Mouse (Mus musculus) megakaryocyte-erythroid progenitor cell, adult 5-6 weeks (primary cell): Measurements from ENCODE around the gene Gm5475. TPM values are rescaled to one million over a fixed set of nuclear protein-coding genes. Genes with fewer than 3 reads are reported as not detected.

ENCODE experiments used
- ATAC-seq: replicated peaks from 2 replicates; pipeline ENCODE4 v1.8.0; 2016; ENCODE audit warnings: mild to moderate bottlenecking, inconsistent platforms; ENCODE audit not compliant: severe bottlenecking, poor library complexity, low FRiP score, low TSS enrichment
- total RNA-seq, 2 experiments: library from RNA; stranded (forward) in 1 of 2; stranded (reverse) in 1 of 2; fragments of 200-1000, 215-1000 nt in 1 of 2; fragments of >200 nt in 1 of 2; fragmentation: Nextera tagmentation in 1 of 2; gene quantifications; 2 replicates each; pipeline ENCODE4 v1.2.3; 2014 to 2017

Gene Gm5475
- total RNA-seq, 2 experiments from 2014 or later: not detected

DNA sequence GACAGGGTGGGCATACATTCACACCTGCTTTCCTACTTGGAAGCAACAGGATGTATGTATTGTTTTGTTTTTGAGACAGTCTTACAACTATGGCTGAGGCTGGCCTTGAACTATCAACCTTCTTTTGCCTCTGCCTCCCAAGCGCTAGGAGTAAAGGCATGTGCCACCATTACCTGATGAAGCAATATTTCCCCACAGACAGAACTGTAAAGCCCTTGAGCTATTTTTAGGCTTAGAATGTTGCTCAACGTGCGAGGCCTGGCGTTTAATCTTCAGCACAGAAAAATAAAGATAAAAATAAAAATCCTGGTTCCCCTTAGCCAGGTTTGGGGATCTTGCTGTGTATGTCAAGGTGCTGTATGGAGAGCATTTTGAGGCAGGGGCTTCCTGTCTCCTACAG is 14.2 kb downstream of the Gm5475 start:
- no peak for ATAC-seq

DNA sequence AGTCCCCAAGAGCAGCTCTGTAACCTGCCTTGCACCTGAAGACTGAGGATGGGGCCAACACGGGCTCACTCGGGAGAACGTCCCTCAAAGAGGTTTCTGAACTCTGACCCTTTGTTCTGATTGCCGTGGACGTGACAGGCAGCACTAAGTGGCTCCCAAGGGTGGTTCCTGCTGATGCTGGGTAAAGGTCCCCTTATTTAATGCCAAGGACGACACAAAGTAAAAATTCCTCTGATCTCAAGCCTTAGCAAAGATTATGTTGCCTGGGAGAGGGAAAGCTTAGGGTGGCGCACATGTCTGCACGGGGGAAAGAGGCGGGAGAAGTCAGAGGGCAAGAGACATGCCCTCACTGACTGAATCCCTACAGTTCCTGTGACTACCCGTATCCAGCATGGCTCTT is 14.6 kb downstream of the Gm5475 start:
- no peak for ATAC-seq

DNA sequence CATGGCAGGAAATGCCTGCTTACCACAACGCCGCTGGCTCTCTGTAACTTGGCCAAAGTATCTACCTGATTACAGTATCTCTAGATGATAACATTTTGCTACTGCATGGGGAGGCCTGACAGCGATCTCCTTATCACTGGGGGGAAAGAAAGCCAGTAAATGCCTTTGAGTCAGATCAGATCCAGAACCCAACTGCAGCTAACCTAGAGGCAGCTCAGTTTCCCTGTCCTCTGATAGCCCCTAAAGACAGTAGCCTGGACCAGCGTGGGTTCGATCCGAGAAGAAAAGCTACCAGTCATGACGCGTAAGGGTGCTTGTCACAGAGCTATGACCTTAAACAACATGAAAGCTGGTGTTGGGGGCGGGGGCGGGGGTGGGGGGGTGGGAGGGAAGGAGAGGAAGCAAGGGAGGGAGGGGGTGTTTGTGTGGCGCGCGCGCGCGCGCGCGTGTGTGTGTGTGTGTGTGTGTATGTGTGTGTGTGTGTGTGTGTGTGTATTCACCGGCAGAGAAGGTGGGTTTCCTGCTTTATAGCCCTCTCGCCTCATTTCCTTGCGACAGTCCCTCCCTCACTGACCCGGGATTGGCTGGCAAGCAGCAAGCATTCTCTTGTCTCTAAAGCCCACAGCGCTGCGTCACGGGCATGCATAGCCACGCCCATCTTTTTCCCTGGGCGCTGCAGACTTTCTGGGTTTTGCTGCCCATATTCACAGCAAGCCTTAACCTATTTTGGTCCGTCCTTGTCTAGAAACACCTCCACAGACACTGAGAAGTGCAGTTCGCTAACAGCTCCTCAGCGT is 21.4 kb downstream of the Gm5475 start:
- ATAC-seq: peak; percentile 97

DNA sequence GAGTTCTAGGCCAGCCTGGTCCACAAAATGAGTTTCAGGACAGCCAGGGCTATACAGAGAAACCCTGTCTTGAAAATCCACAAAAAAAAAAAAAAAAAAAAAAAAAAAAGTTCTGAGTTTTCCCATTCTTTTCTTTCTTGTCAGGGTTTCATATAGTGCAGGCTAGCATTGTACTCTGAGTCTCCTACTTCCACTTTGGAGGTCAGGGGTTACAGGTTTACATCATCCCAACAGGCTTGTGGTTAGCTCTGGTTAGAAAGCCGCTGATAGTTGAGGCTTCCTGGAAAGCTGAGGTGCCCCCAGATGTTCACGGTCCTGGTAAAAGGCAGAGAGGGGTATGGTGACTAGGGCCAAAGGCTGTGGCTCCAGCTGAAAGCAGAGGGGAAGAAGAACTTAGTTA is 24.9 kb downstream of the Gm5475 start:
- no peak for ATAC-seq

DNA sequence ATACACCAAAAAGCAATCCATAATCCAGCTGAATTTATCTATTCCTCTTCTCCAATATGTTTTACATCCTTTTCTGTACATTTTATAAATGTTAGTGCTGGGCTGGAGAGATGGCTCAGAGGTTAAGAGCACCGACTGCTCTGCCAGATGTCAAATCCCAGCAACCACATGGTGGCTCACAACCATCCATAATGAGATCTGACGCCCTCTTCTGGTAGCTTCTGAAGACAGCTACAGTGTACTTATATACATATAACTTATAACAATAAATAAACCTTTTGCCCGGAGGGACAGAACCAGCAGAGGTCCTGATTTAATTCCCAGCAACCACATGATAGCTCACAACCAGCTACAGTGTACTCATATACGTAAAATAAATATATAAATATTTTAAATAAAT is 26.6 kb downstream of the Gm5475 start:
- no peak for ATAC-seq

DNA sequence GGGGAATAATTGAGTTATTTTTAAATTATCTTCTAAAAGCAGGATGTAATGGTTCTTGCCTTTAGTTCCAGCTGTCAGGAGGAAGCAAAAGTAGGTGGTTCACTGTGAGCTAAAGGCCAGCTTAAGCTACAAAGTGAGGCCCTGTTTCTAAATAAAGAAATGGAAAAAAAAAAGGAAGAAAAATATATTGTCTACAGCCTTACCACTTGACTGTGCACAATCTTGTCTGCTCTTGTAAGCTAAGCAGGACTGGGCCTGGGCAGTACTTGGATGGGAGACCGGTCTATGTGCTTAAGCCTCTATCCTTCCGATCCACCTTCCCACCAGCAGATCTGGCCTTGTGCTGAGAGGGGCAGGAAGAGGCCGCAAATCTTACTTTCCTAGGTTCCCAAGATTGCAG is 27.5 kb downstream of the Gm5475 start:
- ATAC-seq: no peak

DNA sequence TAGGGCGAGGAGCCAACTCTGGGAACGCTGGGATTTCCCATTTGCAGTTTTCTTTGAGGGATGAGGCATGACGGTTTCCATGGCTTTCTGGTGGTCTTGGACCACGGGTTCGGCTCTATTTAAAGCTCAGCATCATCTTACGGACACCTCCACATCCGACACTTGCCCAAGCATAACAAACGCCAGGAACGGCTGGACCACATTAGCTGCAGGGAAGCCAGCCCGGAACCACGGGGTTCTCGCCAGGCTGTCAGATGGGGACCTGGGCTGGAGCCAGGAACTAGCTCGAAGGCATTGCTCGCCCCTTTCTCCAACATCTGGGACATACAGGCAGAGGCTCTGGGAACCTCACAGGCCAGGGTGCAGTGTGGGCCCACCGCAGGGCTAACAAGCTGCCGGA is 29.3 kb downstream of the Gm5475 start:
- ATAC-seq: no peak

DNA sequence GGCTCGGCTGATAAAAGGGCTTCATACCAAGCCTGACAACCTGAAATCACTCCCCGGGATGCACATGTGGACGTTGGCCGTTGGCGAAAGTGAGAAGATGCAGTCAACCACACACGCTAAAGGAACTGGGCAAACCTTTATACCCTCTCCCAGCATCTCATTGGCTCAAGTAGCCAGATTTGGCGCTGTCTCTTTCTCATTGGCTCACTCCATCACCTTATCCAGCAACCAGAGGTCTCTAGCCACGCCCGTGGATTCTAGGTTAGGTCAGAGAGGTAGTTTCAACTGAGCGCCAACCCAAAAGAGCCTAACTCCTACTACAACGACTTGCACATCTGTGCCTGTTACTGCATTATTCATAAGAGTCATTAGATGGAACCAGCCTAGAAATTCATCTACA is 30.5 kb downstream of the Gm5475 start:
- ATAC-seq: no peak

DNA sequence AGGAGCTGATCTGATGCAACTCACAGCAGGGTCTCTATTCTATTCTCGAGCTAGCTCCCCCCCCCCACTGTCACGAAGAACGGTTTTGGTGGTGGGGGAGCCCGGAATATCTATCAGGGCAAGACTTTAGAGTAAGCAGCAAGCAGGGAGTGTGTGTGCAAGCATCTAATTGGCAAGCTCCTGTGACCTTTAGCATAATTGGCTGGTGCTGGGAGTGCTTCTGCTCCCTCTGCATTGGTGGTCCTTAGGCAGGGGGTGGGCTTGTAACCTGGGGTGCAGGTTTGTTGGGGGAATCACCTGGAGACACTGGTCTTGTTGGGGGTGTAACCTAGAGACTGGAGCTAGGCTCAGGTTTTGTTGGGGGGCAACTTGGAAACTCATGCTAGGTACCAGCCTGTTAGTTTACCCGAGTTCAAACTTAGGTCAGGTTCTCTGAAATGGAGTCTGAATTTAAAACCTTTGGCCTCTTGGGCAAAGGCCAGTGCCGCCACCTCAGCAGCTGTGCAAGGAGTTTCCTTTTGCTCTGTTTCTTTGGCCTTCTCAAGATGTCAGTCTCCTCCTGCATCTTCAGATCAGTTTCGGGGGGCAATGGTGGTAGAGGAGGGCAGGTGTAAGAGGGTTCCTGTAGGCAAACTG is 34.5 kb downstream of the Gm5475 start:
- ATAC-seq: no peak

DNA sequence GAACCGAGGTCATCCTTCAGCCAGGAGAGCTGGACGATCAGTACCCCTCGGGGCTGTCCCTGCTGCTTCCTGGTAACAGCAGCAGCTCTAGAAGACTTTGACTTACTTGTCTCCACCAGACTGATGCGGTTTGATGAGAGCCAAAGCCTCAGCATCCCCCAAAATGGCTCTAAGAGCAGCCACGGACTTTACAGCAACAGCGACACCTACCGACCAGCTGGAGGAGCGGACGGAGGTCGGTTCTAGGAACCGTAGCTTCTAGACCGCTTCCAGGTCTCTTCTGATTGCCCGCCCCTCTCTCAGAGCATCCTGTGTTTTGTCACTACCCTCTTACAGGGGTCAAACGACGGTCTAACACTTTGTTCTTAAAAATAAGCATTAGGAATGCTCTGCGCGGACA is 35.4 kb downstream of the Gm5475 start:
- ATAC-seq: peak; percentile 71

DNA sequence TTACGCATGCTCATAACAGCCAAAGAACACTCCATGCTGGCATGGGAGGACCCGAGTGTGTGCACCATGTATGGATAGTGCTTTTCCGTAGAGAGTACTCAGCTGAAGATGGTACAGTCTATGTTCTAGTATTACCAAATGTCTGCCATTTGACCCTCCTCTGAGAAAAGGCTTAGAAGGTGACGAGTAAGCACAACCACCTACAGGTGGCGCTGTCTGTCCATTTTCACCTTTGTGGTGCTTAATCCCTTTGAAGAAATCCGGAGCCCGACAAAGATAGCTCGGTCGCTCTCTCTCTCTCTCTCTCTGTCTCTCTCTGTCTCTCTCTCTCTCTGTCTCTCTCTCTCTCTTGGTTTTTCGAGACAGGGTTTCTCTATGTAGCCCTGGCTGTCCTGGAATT is 36.1 kb downstream of the Gm5475 start:
- peak; percentile 67 for ATAC-seq

DNA sequence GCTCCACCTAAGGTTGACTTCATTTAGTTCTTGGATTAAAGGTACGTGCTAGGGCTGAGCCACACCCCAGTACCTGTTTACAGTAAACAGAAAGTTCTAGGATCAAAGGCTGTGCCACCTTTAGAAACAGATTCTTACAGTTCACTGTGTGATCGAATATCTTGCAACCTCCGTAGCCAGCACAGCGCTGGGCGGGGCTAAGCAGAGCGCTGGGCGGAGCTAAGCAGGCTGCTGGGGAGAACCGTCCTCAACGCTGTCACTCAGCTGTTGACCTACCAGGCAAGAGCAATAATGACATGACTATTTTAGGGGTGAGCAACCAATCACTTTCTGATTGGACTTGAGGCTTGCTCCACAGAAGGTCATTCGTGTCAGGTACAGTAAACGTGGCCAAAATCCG is 39.0 kb downstream of the Gm5475 start:
- peak; percentile 90 for ATAC-seq

DNA sequence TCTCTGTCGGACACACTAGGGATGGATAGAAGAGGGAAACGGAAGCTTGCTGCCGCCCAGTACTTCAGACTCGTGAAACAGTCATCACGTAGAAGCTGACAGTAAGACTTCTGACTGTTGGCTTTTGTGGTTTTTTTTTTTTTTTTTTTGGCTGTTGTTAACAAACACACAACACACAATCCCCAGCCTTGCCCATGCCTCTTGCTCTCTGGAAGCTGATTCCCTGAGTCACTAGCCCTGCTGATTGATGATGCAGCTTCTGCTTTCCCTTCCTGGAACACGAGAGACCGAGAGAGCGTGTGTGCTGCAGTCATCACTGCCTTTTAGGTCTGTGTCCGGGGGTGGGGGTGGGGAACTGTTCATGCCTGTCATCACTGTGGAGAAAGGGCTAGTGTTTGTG is 39.7 kb downstream of the Gm5475 start:
- ATAC-seq: no peak

DNA sequence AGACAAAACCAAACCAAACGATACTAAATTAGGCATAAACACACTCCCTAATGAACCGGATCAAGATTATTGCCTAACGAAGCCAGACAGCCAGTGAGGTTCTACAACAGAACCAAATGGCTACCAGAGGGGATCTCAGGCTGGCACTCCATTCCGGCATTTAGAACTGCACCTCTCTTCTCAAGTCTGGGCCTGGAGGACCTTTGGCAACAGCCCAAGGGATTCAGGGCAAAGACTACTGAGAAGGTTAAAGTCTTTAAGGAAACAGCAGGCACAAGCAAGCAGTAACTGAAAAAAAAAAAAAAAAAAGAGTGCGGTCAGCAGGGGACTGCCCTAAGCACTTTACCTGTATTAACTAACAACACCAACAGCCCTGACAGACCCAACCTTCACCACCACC is 40.1 kb downstream of the Gm5475 start:
- no peak for ATAC-seq

DNA sequence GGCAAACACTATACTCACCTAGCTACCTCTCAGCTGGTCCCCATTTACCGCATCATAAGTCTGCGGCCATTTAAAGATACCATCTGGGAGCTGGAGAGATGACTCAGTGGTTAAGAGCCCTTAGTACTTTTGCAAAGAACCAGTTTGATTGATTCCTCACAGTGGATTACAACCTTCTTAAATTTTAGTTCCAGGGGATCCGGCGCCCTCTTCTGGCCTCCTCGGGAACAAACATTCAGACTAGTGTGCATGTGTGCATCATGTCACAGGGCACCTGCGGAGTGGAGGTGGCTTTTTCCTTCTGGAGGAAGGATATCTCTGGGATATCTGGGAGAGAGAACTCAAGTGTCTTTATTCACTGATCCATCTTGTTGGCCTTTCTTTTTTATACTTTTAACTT is 41.8 kb downstream of the Gm5475 start:
- peak; percentile 52; the same call in 1 of the 2 replicates for ATAC-seq

DNA sequence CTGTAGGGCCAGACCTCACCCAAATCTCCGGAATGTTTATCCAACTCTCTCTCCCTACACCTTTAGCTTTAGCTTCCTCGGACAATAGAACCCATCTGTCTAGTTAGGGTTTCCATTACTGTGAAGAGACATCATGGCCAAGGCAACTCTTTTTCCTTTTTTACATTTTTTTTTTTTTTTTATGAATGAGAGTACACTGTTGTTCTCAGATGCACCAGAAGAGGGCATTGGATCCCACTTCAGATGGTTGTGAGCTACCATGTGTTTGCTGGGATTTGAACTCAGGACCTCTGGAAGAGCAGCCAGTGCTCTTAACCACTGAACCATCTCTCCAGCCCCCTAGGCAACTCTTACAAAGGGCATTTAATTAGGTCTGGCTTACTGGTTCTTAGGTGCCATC is 43.5 kb downstream of the Gm5475 start:
- no peak for ATAC-seq

DNA sequence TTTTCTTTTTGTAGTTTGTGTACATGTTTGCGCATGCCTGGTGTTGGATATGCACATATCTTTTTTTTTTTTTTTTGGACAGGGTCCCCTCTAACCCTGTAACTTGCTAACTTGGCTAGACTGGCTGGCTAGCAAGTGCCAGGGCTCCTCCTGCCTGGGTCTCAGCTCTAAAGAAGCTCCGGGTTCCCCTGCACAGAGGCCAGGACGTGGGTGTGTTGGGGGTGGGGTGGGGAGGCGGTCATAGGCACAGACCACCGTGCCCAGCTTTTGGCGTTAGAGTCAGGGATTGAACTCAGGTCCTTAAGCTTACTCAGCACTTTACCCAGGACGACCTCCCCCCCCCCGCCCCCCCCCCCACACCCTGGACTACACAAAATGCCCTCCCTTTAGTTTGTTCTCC is 45.8 kb downstream of the Gm5475 start:
- no peak for ATAC-seq

DNA sequence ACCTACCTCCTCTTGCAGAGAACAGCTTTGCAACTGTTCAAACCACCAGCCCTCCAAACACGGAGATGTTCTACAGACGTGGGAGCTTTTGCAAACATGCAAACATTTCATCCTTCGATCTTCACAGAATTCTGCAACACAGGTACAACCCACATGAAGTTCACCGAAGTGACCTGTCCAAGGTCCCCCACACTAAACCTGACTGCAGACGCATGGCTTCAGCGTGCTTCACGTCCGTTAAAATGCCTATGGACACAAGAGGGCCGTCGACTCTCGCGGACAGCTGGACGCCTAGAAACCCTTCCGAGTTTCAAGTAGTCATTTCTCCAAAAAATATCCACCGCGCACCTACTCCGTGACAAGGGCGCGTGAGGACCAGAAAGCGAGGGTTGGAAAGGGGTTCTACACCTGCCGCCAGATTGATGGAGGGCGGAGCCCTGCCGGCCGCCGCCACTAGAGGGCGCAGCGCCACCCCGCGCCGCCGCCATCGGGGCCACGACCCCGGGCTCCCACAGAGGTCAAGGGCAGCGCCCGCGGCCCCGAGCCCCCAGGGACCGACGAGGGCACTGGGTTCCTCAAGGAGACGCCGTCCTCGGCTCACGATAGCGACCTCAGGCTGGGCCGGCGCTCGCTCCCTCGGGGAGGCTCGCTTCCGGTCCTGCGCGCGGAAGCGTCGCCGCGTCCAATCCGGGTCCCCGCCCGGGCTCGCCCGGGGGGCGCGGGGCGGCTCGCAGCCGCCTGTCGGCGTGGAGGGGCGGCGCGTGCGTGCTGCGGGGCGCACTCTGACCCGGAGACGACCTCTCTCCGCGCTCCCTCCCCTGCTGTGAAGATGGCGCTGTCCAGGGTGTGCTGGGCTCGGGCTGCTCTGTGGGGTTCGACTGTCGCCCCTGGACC is 46.6 kb downstream of the Gm5475 start, which contains the start of gene Letmd1:
Gene Letmd1 (plus strand): TSS at position 729 of the 894 bp plus-strand sequence.
- ATAC-seq: peak; percentile 90

DNA sequence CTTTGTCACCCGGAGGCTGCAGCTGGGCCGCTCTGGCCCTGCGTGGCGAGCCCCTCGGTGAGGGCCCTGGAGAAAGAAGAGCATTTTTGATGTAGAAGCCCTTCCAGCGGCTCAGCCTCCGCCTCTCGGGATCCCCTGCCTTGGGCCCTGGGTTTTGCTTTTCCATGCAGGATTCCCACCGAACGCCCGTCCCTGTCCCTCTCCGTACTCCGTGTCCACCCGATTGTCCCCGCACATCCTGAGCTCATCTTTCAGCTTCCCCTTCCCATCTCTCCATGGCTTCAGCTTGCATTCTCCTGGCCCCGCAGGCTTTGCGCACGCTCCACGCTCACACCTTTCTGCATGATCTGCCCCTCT is 47.2 kb downstream of the Gm5475 start:
- peak; percentile 44 for ATAC-seq

DNA sequence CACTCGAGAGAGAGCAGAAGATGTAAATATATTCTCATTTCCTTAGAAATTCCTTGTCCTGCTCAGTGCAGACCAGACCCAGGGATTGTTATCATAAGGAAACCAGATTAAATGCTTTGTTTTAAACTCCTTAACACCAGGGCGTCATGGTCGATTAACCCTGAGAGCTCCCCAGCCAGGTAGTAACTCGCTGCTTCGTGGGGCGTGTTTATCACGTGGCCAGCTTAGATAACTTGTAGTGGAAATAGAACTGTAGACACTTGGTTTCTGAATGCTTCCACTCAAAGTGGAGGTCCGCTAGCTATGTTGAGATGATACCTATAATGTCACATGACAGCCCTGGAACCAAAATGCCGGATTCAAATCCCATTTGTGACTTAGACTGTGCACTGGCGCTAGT is 48.1 kb downstream of the Gm5475 start:
- no peak for ATAC-seq
